Mouse (Mus musculus): ENCODE data around the gene Pak1.

DNA sequence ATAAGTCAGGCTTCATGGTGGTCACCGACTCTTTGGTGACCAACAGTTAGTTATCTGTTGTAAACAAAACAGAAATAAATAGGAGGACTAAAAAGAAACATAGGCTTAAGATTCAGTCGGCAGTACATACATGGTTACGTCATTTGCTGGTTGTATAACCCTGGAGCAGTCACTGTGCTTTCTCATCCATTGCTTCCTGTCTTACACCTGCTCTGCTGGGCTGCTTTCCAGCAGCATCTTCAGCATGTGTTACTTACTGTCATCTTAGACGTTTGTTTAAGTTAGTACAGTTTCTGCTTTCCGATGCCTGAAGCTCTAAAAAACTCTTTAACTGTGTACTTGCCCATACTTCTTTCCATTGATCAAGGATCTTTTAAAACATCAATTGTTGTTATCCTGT lies 53.0 kb downstream of the Pak1 start:
- TF ChIP-seq CTCF (IDR thresholded peaks at IDR 0.05; ENCODE audit: borderline replicate concordance, insufficient read depth, low read depth, low read length) (no peak), POLR2A (IDR thresholded peaks at IDR 0.05; ENCODE audit: borderline replicate concordance, insufficient read depth, low read length) (no peak)

All from cerebellum, adult 2 months (tissue).